Mouse (Mus musculus) midbrain, postnatal 0 days (tissue): ENCODE results near the gene Hes7. TPM values are rescaled to one million over a fixed set of nuclear protein-coding genes. Genes with fewer than 3 reads are reported as not detected.
A peak's percentile ranks its signal among the peaks of the same experiment; 100 is the strongest.

ENCODE experiments used
- ATAC-seq: fragments of 200-750 bp; cut with Nextera tagmentation; 2 replicates; pipeline ENCODE4 v1.8.0; 2017; ENCODE audit warnings: moderate number of reproducible peaks, mild to moderate bottlenecking, moderate TSS enrichment, moderate library complexity; ENCODE audit not compliant: low FRiP score
- DNase-seq: peaks from one replicate; pipeline ENCODE4 v3.0.0-alpha.2; 2015; ENCODE audit warnings: low spot score
- H3K27ac ChIP-seq: fragments of 300-500 bp; sonication (generic); 2 replicates; pipeline ENCODE4 v1.5.1; 2014; ENCODE audit warnings: low read depth, mild to moderate bottlenecking, low read length, mixed read lengths
- H3K27me3 ChIP-seq: fragments of 300-500 bp; sonication (generic); 2 replicates; pipeline ENCODE4 v1.6.1; 2014; ENCODE audit warnings: low read length, control low read depth, mixed read lengths; ENCODE audit not compliant: insufficient read depth
- H3K36me3 ChIP-seq: fragments of 300-500 bp; sonication (generic); 2 replicates; pipeline ENCODE4 v1.6.1; 2014; ENCODE audit warnings: low read length, control low read depth, mixed read lengths; ENCODE audit not compliant: insufficient read depth
- H3K4me1 ChIP-seq: fragments of 300-500 bp; sonication (generic); 2 replicates; pipeline ENCODE4 v1.6.1; 2014; ENCODE audit warnings: mild to moderate bottlenecking, control low read depth, antibody characterized with exemption, low read length, mixed read lengths; ENCODE audit not compliant: insufficient read depth
- H3K4me2 ChIP-seq: fragments of 300-500 bp; sonication (generic); 2 replicates; pipeline ENCODE4 v1.6.1; 2014; ENCODE audit warnings: low read depth, mild to moderate bottlenecking, low read length, mixed read lengths; ENCODE audit not compliant: poor library complexity, severe bottlenecking
- H3K4me3 ChIP-seq: fragments of 300-500 bp; sonication (generic); 2 replicates; pipeline ENCODE4 v1.5.1; 2014; ENCODE audit warnings: low read depth, mild to moderate bottlenecking, low read length, moderate library complexity
- H3K9ac ChIP-seq: fragments of 300-500 bp; sonication (generic); replicated peaks from 2 replicates; pipeline ENCODE4 v1.6.1; 2014; ENCODE audit warnings: mild to moderate bottlenecking, low read length, moderate library complexity, mixed read lengths; ENCODE audit not compliant: poor library complexity, severe bottlenecking
- H3K9me3 ChIP-seq: fragments of 300-500 bp; sonication (generic); 2 replicates; pipeline ENCODE4 v1.6.1; 2016; ENCODE audit warnings: low read length, control low read depth
- CTCF ChIP-seq: IDR thresholded peaks from 2 replicates; pipeline ENCODE4 v1.5.1; 2016; ENCODE audit warnings: antibody characterized with exemption, mild to moderate bottlenecking
- WGBS: fragments of 180-500 bp; shearing (Covaris S2); extraction: QIAGEN DNeasy Blood & Tissue Kit; methylation state at CpG from one replicate; pipeline ENCODE4 v1.1.7; 2014; 5-methylcytosine and 5-hydroxymethylcytosine counted together
- polyA plus RNA-seq: library from polyadenylated mRNA; unstranded; fragments of >200 nt; fragmentation: Nextera tagmentation; extraction: Ambion mirVana; gene quantifications from 2 replicates; pipeline ENCODE4 v1.2.1, GENCODE M21; 2015
- total RNA-seq: library from RNA; depleted of rRNA; stranded (reverse); fragments of >200 nt; gene quantifications from 2 replicates; pipeline ENCODE4 v1.2.3, GENCODE M21; 2014

Gene Hes7
- total and polyA plus RNA-seq, 2 experiments from 2014 or later: 2.0 to 2.1 TPM

DNA sequence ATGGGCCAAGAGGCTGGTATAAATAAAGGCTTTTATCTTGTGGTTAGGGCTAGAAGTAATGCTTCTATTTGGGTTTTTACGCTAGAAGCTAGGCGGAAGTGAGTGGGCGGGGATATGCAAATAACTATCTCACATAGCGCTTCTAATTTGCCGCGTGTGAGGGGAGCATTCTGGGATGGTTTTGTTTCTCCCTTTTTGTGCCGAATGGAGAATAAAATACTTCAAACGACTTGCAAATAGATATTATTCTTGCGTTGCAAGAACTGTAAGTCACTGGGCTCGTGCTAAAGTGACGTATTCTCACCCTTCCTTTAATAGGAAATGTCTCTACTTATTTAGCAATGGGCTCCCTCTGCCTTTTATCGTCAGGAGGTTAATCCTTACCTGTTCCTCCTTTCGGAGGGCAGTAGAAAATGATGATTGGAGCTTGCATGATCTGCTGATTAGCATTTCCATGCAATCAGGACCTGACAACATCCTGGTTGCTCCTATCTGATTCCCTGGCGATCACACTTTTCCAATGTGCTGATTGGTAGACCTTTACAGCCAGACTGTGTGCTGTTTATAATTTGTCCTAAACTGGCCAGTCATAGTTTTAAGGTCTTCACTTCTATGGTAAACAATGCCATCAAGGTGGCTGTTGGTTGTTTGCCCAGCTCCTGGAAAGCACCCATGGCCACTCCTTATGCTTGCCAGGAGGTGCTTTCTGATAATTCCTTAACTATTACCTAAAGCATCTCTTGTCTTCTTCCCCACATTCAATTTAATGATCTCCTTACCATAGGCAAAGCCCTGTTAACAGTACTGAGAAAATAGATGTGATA lies 46.9 kb upstream of the Hes7 start:
- ATAC-seq: peak; percentile 62
- peak overlapping the region; percentile 64 for H3K9ac ChIP-seq
- TF ChIP-seq CTCF: peak; percentile 54
- DNase-seq: peak; percentile 96
- 0% methylated on average over 14 of the region's 14 CpGs for WGBS
- no peaks in the 10 kb centered on the region for H3K27me3 ChIP-seq
- H3K27ac ChIP-seq: peak overlapping the region; percentile 93
- peak overlapping the region; percentile 54 for H3K4me2 ChIP-seq
- H3K9me3 ChIP-seq: no peaks in the 10 kb centered on the region
- H3K4me1 ChIP-seq: peaks cover 9% of the 10 kb centered on the region; the same call in 1 of the 2 replicates
- H3K4me3 ChIP-seq: peak overlapping the region; percentile 27
- no peaks in the 10 kb centered on the region for H3K36me3 ChIP-seq

DNA sequence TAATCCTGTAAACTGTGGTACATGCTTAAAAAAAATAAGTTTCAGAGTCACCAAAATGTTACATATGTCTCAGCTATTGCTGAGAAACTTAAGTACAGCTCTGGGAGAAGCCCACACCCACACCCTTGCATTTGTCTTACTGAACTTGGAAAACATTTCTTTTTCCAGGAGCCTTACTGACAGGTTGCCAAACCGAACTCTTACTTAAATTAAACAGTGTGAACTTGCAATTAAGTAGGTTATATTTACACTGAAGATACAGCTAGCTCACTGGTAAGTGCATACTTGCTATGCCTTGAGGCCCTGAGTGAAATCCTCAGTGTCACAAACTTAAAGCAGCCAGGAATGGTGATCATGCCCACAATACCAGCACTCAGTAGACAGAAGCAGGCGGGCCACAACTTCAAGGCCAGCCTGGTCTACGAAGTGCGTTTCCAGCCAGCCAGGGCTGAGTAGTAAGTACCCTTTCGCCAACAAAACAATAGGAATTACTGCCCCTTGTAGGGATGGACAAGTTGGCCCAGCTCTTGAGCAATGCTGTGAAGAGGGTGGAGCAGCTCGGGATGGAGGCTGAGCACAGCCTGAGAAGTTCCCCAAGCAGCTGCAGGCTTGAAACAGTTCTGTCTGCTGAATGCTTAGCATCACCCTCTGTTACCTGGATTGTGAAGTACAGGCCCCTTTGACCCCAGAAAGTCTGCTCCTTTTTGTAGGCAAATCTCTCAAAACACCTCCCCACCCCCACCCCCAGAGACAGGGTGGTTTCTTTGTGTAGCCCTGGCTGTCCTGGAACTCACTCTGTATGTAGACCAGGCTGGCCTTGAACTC lies 46.0 kb upstream of the Hes7 start:
- no peak for TF ChIP-seq CTCF
- DNase-seq (no peak), ATAC-seq (no peak)
- peak overlapping the region; percentile 93; the same call in 1 of the 2 replicates for H3K27ac ChIP-seq
- no peak overlapping the region for H3K4me3 ChIP-seq
- H3K4me1 ChIP-seq: peaks cover 9% of the 10 kb centered on the region; the same call in 1 of the 2 replicates
- H3K4me2 ChIP-seq: 0 out of 2 replicates have a peak overlapping the region, but pooled peaks have one; percentile 9
- no peaks in the 10 kb centered on the region for H3K9me3 ChIP-seq
- no peak overlapping the region for H3K9ac ChIP-seq
- H3K27me3 ChIP-seq: no peaks in the 10 kb centered on the region
- no peaks in the 10 kb centered on the region for H3K36me3 ChIP-seq
- 33% methylated on average over 6 of the region's 6 CpGs for WGBS

DNA sequence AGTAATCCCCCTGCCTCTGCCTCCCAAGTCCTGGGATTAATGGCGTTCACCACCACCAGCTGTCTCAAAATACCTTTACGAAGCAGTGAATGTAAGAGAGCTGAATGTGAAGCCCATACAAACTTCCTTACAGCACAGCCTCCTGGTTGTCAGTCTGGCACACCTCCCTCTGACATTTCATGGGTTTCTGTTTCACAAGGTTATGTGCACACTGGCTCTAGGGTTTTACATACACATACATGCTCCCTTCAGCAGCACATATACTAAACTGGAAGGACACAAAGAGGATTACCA lies 45.5 kb upstream of the Hes7 start:
- H3K9me3 ChIP-seq: no peaks in the 10 kb centered on the region
- H3K36me3 ChIP-seq: no peaks in the 10 kb centered on the region
- H3K4me2 ChIP-seq: no peak overlapping the region
- ATAC-seq (no peak), DNase-seq (no peak)
- H3K4me3 ChIP-seq: no peak overlapping the region
- H3K4me1 ChIP-seq: peaks cover 9% of the 10 kb centered on the region; the same call in 1 of the 2 replicates
- WGBS: 55% methylated on average over 2 of the region's 2 CpGs
- no peak overlapping the region for H3K9ac ChIP-seq
- TF ChIP-seq CTCF: no peak
- no peaks in the 10 kb centered on the region for H3K27me3 ChIP-seq
- H3K27ac ChIP-seq: no peak overlapping the region

DNA sequence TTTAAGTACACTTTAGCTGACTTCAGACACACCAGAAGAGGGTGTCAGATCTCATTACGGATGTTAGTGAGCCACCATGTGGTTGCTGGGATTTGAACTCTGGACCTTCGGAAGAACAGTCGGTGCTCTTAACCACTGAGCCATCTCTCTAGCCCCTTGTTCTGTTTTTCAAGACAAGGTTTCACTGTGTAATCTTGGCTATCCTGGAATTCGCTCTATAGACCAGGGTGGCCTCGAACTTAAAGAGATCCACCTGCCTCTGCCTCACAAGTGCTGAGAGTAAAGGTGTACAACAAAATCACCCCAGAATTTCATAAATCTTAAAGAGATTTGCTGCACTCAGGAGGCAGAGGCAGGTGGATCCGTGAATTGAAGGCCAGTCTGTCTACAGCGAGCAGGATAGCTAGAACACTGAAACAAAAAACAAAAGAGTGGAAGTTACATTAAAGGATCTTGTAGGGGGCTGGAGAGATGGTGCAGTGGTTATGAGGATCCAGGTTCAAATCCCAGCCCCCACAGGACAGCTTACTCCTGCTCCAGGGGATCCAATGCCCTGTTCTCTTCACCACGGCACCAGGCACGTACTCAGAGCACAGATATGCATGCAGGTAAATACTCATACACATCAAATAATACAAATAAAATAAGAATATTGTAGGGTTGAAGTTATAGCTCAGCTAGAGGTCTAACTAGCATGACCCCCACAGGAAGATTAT lies 44.3 kb upstream of the Hes7 start:
- 50% methylated on average over 8 of the region's 9 CpGs for WGBS
- H3K9ac ChIP-seq: no peak overlapping the region
- H3K9me3 ChIP-seq: no peaks in the 10 kb centered on the region
- TF ChIP-seq CTCF: no peak
- no peak overlapping the region for H3K27ac ChIP-seq
- ATAC-seq: no peak
- no peak for DNase-seq
- no peak overlapping the region for H3K4me2 ChIP-seq
- peaks cover 9% of the 10 kb centered on the region; the same call in 1 of the 2 replicates for H3K4me1 ChIP-seq
- H3K4me3 ChIP-seq: no peak overlapping the region
- H3K27me3 ChIP-seq: no peaks in the 10 kb centered on the region
- no peaks in the 10 kb centered on the region for H3K36me3 ChIP-seq

DNA sequence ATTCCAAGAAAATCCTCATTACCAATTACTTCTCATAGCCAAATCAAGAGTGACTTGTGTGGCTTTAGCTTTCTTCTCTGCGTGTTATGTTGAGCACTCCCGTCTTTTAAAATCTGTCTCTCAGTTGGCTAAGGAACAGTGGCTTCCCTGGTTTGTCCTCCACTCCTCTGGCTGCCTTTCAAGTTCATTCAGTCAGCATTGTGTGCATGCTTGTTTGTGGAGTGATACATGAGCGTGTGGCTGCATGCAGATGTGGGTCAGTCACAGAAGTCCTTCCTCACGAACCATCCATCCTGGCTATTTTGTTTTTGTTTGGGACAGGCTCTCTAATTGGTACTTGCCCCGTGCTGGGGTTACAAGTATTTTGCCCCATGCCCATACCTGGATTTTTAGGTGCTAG lies 43.6 kb upstream of the Hes7 start:
- DNase-seq: no peak

More for the DNA sequence above, 43.6 kb upstream of the Hes7 start:
- Histone ChIP-seq H3K9ac (no peak overlapping the region), H3K27ac (no peak overlapping the region), H3K9me3 (no peaks in the 10 kb centered on the region), H3K4me2 (no peak overlapping the region), H3K36me3 (no peaks in the 10 kb centered on the region), H3K4me1 (peaks cover 5% of the 10 kb centered on the region; the same call in 1 of the 2 replicates), H3K27me3 (no peaks in the 10 kb centered on the region), H3K4me3 (no peak overlapping the region)
- ATAC-seq: no peak
- no peak for TF ChIP-seq CTCF
- WGBS: 53% methylated on average over 5 of the region's 5 CpGs
